ENCODE assay signal across 9 mouse cellular contexts in the genomic region with DNA sequence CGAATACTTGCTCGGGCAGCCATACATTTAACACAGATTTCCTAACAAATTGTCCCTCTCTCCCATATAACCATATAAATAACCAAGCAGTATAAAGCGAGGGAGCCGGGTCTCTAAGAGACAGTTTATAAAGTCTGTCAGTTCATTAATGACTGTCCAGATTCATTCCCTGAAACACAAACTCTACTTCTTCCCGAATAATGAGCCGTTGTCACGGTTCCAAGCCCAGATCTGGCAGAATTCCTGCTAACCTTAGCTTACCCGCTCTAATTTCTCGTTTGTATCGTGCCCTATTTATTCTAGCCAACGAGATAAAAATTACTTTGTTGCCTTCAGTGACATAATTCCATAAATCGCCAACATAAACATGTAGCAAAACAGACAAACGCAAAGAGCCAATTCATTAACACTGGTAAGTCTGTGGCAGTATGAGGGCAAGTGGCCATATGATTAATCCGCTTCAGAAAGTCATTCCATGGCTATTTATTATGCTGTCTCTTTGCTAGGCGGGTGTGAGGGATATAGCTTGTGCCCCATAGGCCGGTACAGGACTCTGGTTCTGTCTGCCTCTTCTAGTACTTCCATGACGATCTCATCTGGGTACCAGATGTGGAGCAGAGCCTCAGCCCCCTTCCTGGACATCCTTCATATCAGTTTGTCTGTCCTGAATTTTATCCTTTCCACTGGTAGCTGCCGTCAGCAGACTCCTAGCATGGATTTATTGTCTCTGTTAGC. TPM values are rescaled to one million over a fixed set of nuclear protein-coding genes. Genes with fewer than 3 reads are reported as not detected.
A peak's percentile ranks its signal among the peaks of the same experiment; 100 is the strongest.
DNase-seq lines count a peak whose midpoint lies in the region; ATAC-seq and TF ChIP-seq lines count a peak whose summit lies in the region.
"Had no signal": no experiment of that assay in that cellular context is flagged by ENCODE, and none has a peak within 500 bp of the region (broad histone marks: within the 10 kb centered on the region; RNA-seq: fewer than 3 reads in every experiment).

No protein-coding gene starts in this region.

- H3K4me2 ChIP-seq in hindbrain, postnatal 0 days (ENCODE audit: low read depth, low read length) = no peak overlapping the region
- H3K4me2 ChIP-seq in hindbrain, embryonic 13.5 days = no peak overlapping the region
- H3K4me2 ChIP-seq: embryonic facial prominence, embryonic 13.5 days had no signal

- 44% methylated on average over 18 of the region's 18 CpGs for WGBS in hindbrain, postnatal 0 days
- WGBS in hindbrain, embryonic 13.5 days = 73% methylated on average over 18 of the region's 18 CpGs

- H3K36me3 ChIP-seq in hindbrain, postnatal 0 days (ENCODE audit: insufficient read depth, low read length) = peaks cover 33% of the 10 kb centered on the region
- peaks cover 53% of the 10 kb centered on the region for H3K36me3 ChIP-seq in hindbrain, embryonic 13.5 days

- H3K27me3 ChIP-seq in hindbrain, postnatal 0 days (ENCODE audit: insufficient read depth, low read length) = no peaks in the 10 kb centered on the region
- H3K27me3 ChIP-seq in hindbrain, embryonic 13.5 days = no peaks in the 10 kb centered on the region
- H3K27me3 ChIP-seq: embryonic facial prominence, embryonic 13.5 days had no signal

- no peak overlapping the region for H3K4me3 ChIP-seq in hindbrain, postnatal 0 days (ENCODE audit: low read length)
- no peak overlapping the region for H3K4me3 ChIP-seq in hindbrain, embryonic 13.5 days
- H3K4me3 ChIP-seq: embryonic facial prominence, embryonic 13.5 days had no signal

- H3K9ac ChIP-seq in hindbrain, postnatal 0 days (replicated peaks; ENCODE audit: low read length) = no peak overlapping the region
- no peak overlapping the region for H3K9ac ChIP-seq in hindbrain, embryonic 13.5 days
- H3K9ac ChIP-seq: embryonic facial prominence, embryonic 13.5 days had no signal

- H3K4me1 ChIP-seq in hindbrain, postnatal 0 days (ENCODE audit: insufficient read depth, low read length) = no peaks in the 10 kb centered on the region
- no peaks in the 10 kb centered on the region for H3K4me1 ChIP-seq in hindbrain, embryonic 13.5 days (replicated peaks)
- H3K4me1 ChIP-seq: embryonic facial prominence, embryonic 13.5 days had no signal

- TF ChIP-seq CTCF in hindbrain, postnatal 0 days (IDR thresholded peaks at IDR 0.05; ENCODE audit: low read depth) = no peak

- DNase-seq in adrenal gland, postnatal 14 days = peak; percentile 13
- no peak for DNase-seq in adrenal gland, adult 8-10 months
- DNase-seq in hindbrain, postnatal 0 days (ENCODE audit: low spot score) = peak; percentile 53
- DNase-seq in lung, postnatal 10 days = peak; percentile 33
- DNase-seq in lung, postnatal 25 days (ENCODE audit: low spot score) = no peak
- DNase-seq in kidney, postnatal 10 days = peak; percentile 60
- no peak for DNase-seq in gastrocnemius, postnatal 10 days

- no peak overlapping the region for H3K27ac ChIP-seq in hindbrain, postnatal 0 days
- no peak overlapping the region for H3K27ac ChIP-seq in hindbrain, embryonic 13.5 days
- H3K27ac ChIP-seq: embryonic facial prominence, embryonic 13.5 days had no signal

- no peaks in the 10 kb centered on the region for H3K9me3 ChIP-seq in hindbrain, postnatal 0 days (ENCODE audit: low read length)
- H3K9me3 ChIP-seq in hindbrain, embryonic 13.5 days = no peaks in the 10 kb centered on the region; the same call in 1 of the 2 replicates
- H3K9me3 ChIP-seq: embryonic facial prominence, embryonic 13.5 days had no signal

- ATAC-seq in hindbrain, postnatal 0 days = 0 out of 2 replicates have a peak, but pooled peaks have one; percentile 49
- ATAC-seq in hindbrain, embryonic 13.5 days (ENCODE audit: low FRiP score) = no peak

RNA-seq across cellular contexts. Expression of a gene that starts 51.0 kb away (rescaled TPM):
- 33.8 and 36.5 TPM in 2 replicates for total RNA-seq in adrenal gland, postnatal 14 days (2021)
- total RNA-seq in adrenal gland, adult 8-10 months (2022) = 10 to 100 TPM; 32.0 to 40.5 (median 38.7) TPM
- total RNA-seq in hindbrain, postnatal 0 days (2014; rRNA removed) = 34.0 and 38.2 TPM in 2 replicates
- polyA plus RNA-seq in hindbrain, postnatal 0 days (2015; fragmentation: Nextera tagmentation; extraction: Ambion mirVana) = 32.3 and 33.7 TPM in 2 replicates
- polyA plus RNA-seq in hindbrain, embryonic 13.5 days (2015; fragmentation: Nextera tagmentation; extraction: Ambion mirVana) = 50.0 and 53.8 TPM in 2 replicates
- 10 to 100 TPM; 29.8 to 31.0 TPM for total RNA-seq in gastrocnemius, postnatal 10 days (2021)

RNA-seq across cellular contexts. Expression of a gene that starts 51.2 kb away (rescaled TPM):
- 12.4 and 14.2 TPM in 2 replicates for total RNA-seq in adrenal gland, postnatal 14 days (2021)
- total RNA-seq in adrenal gland, adult 8-10 months (2022) = 10 to 100 TPM; 13.3 to 18.6 (median 15.7) TPM
- 15.1 and 21.3 TPM in 2 replicates for total RNA-seq in hindbrain, postnatal 0 days (2014; rRNA removed)
- 21.1 and 25.0 TPM in 2 replicates for polyA plus RNA-seq in hindbrain, postnatal 0 days (2015; fragmentation: Nextera tagmentation; extraction: Ambion mirVana)
- 33.7 and 42.1 TPM in 2 replicates for polyA plus RNA-seq in hindbrain, embryonic 13.5 days (2015; fragmentation: Nextera tagmentation; extraction: Ambion mirVana)
- total RNA-seq in gastrocnemius, postnatal 10 days (2021) = 10 to 100 TPM; 17.9 to 18.2 TPM

Comparison
In these comparisons a context has a peak if more than half of its experiments do, and no peak if none do; other contexts are left out.
1. DNase-seq: peak in adrenal gland, postnatal 14 days (single experiment), hindbrain, postnatal 0 days (single experiment), lung, postnatal 10 days (single experiment) and kidney, postnatal 10 days (single experiment); none in adrenal gland, adult 8-10 months (single experiment), lung, postnatal 25 days (single experiment) and gastrocnemius, postnatal 10 days (single experiment).